Mouse (Mus musculus) limb, embryonic 15.5 days (tissue): ENCODE results near the gene Ksr1. TPM values are rescaled to one million over a fixed set of nuclear protein-coding genes. Genes with fewer than 3 reads are reported as not detected.
A peak's percentile ranks its signal among the peaks of the same experiment; 100 is the strongest.

Experiments used
- ATAC-seq: fragments of 200-750 bp; cut with Nextera tagmentation; 2 replicates; pipeline ENCODE4 v1.8.0; 2017; ENCODE audit warnings: low read depth, moderate TSS enrichment; ENCODE audit not compliant: insufficient number of reproducible peaks, low FRiP score, low TSS enrichment
- H3K27ac ChIP-seq: fragments of 300-500 bp; sonication (generic); 2 replicates; pipeline ENCODE4 v1.5.1; 2015; ENCODE audit warnings: moderate library complexity, mild to moderate bottlenecking, inconsistent platforms
- H3K27me3 ChIP-seq: fragments of 300-500 bp; sonication (generic); 2 replicates; pipeline ENCODE4 v1.6.1; 2015; ENCODE audit warnings: inconsistent platforms
- H3K36me3 ChIP-seq: fragments of 300-500 bp; sonication (generic); 2 replicates; pipeline ENCODE4 v1.6.1; 2015; ENCODE audit warnings: inconsistent platforms
- H3K4me1 ChIP-seq: fragments of 300-500 bp; sonication (generic); 2 replicates; pipeline ENCODE4 v1.6.1; 2015; ENCODE audit warnings: inconsistent platforms
- H3K4me2 ChIP-seq: fragments of 300-500 bp; sonication (generic); 2 replicates; pipeline ENCODE4 v1.6.1; 2015; ENCODE audit warnings: mild to moderate bottlenecking, inconsistent platforms
- H3K4me3 ChIP-seq: fragments of 300-500 bp; sonication (generic); 2 replicates; pipeline ENCODE4 v1.5.1; 2015; ENCODE audit warnings: mild to moderate bottlenecking, inconsistent platforms
- H3K9ac ChIP-seq: fragments of 300-500 bp; sonication (generic); 2 replicates; pipeline ENCODE4 v1.6.1; 2015; ENCODE audit warnings: inconsistent platforms
- H3K9me3 ChIP-seq: fragments of 300-500 bp; sonication (generic); 2 replicates; pipeline ENCODE4 v1.6.1; 2016; ENCODE audit warnings: inconsistent platforms
- WGBS: fragments of 180-500 bp; shearing (Covaris S2); methylation state at CpG from one replicate; pipeline ENCODE4 v1.1.7; 2015; 5-methylcytosine and 5-hydroxymethylcytosine counted together
- polyA plus RNA-seq: library from polyadenylated mRNA; unstranded; fragments of >200 nt; fragmentation: Nextera tagmentation; extraction: Ambion mirVana; gene quantifications from 2 replicates; pipeline ENCODE4 v1.2.1, GENCODE M21; 2015

Gene Ksr1
- polyA plus RNA-seq, 1 experiment from 2014 or later: 4.0 TPM

DNA sequence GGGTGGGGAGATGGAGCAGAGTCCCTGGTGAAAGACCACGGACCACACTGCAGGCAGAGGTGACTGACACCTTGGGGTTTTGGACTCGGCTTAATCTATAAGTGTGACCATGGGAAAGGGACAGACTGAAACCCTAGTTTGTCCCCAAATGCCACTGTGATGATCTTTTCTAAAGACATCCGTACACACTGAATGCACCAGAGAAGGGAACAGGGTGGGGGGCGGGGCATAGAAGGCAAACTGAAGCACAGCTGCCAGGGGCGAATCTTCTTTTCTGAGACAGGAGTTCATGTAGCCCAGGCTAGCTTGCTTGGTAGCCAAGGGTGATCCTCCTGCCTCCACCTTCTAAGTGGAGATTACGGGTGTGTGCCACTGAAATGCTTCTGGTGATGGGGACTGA, 122.5 kb downstream of the Ksr1 start:
- Histone ChIP-seq H3K27ac (peak overlapping the region; percentile 44), H3K9ac (no peak overlapping the region), H3K4me2 (no peak overlapping the region), H3K4me3 (no peak overlapping the region), H3K27me3 (no peaks in the 10 kb centered on the region), H3K36me3 (peaks cover 59% of the 10 kb centered on the region), H3K4me1 (peaks cover 8% of the 10 kb centered on the region), H3K9me3 (no peaks in the 10 kb centered on the region)
- ATAC-seq: no peak
- WGBS: 63% methylated on average over 6 of the region's 6 CpGs

DNA sequence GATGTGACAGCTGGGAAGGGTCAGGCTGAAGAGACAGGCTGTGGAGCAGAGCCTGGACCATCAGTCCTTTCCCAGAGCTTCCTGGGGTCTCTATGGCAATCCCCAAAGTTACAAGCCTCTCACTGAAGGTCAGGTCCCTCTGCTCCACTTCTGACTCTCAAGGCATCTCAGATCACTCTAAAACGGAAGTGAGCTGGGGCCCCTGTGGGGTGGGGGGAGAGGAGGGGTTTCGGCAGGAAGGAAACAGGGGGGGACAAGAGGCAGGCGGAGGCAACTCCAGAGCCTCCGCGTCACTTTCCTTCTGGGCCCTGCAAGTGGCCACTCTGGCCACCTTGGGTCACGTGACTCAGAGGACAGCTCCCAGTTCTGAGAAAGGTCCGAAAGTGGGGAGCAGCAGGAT, 122.9 kb downstream of the Ksr1 start:
- Histone ChIP-seq H3K9ac (no peak overlapping the region), H3K4me2 (no peak overlapping the region), H3K4me1 (peaks cover 8% of the 10 kb centered on the region), H3K4me3 (no peak overlapping the region), H3K36me3 (peaks cover 61% of the 10 kb centered on the region), H3K9me3 (no peaks in the 10 kb centered on the region), H3K27ac (peak overlapping the region; percentile 44), H3K27me3 (no peaks in the 10 kb centered on the region)
- WGBS: 18% methylated on average over 7 of the region's 7 CpGs
- no peak for ATAC-seq

DNA sequence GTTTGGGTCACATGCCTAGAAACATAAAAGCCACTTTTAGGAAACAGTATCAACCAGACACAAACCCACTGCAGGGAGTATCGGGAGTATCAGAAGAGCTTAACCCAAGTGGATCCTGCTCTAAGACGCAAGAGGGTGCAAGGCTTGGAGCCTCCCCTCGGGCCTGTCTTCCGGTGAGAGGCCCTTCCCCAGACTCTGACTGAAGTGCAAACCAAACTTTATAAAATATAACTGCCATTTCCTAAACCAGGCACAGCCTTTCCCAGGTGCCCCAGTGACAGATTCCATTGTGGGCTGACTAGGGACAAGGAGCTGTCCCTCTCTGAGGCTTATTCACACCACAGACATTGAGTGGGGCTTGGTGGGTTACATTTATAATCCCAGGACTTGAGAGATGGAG, 123.4 kb downstream of the Ksr1 start:
- H3K9ac ChIP-seq: no peak overlapping the region
- H3K27me3 ChIP-seq: no peaks in the 10 kb centered on the region
- no peaks in the 10 kb centered on the region for H3K9me3 ChIP-seq
- H3K4me1 ChIP-seq: peaks cover 8% of the 10 kb centered on the region
- no peak overlapping the region for H3K4me3 ChIP-seq
- WGBS: 66% methylated on average over 4 of the region's 4 CpGs
- H3K36me3 ChIP-seq: peaks cover 62% of the 10 kb centered on the region
- peak overlapping the region; percentile 44 for H3K27ac ChIP-seq
- no peak overlapping the region for H3K4me2 ChIP-seq
- no peak for ATAC-seq

DNA sequence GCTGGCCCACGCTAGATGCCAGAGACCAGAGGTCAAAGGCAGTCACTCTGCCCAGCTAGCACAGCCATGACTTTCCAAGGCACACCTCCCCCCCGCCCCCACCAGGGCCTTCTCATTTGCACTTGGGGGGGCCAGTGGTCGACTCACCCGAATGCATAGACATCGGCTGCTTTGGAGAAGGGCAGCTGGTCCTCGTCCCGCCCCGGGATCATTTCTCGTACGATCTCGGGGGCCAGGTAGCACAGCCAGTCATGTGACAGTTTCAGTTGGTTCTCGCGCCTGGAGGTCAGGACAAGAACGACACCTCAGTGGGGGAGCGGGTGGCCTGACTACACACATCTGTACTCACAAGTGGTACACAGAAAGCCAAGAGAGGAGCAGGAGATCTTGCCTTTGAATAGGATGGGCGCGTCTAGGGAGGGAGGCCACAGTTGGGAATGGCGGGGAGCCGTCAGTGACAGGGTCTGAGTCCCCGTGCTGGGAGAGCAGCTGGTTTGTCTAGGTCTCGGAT, 125.6 kb downstream of the Ksr1 start:
- no peak for ATAC-seq
- WGBS: 82% methylated on average over 21 of the region's 21 CpGs
- no peaks in the 10 kb centered on the region for H3K9me3 ChIP-seq
- no peaks in the 10 kb centered on the region for H3K27me3 ChIP-seq
- H3K4me2 ChIP-seq: no peak overlapping the region
- no peak overlapping the region for H3K27ac ChIP-seq
- H3K4me3 ChIP-seq: no peak overlapping the region
- H3K4me1 ChIP-seq: peaks cover 17% of the 10 kb centered on the region
- H3K9ac ChIP-seq: no peak overlapping the region
- peaks cover 63% of the 10 kb centered on the region for H3K36me3 ChIP-seq

DNA sequence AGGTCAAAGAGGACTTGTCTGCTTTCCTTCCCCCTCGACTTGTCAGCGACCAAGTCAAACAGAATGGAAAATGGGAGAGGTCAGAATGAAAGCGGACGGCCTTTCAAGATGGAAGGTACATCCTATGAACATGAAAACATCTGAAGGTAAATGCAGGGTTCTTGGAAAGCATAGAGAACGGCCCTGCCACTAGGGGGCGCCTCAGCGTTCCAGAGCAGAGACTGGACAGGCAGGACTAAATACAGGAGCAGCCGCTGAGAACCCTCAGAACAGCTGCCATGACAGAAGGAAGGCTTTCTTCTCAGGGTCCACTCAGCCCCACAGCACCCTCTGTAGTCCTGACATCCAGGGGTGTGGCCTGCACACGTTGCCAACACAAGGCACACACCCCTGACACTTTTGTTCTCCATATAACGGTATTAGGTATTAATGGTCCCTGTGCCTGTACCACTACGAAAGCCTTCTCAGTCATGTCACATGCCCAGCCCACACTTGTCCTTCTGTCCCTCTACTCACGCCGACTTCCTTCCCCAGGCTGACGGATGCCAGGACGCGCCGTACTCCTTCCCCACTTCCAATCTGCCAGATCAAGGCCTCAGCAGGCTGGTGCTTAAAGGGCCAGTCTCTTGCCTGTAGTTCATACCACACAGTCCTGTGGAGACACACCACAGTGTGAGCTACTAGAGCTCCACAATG, 126.2 kb downstream of the Ksr1 start:
- Histone ChIP-seq H3K9me3 (no peaks in the 10 kb centered on the region), H3K9ac (no peak overlapping the region), H3K4me2 (no peak overlapping the region), H3K36me3 (peaks cover 58% of the 10 kb centered on the region), H3K4me3 (no peak overlapping the region), H3K27ac (no peak overlapping the region), H3K27me3 (no peaks in the 10 kb centered on the region), H3K4me1 (peaks cover 20% of the 10 kb centered on the region)
- WGBS: 82% methylated on average over 17 of the region's 17 CpGs
- ATAC-seq: no peak

DNA sequence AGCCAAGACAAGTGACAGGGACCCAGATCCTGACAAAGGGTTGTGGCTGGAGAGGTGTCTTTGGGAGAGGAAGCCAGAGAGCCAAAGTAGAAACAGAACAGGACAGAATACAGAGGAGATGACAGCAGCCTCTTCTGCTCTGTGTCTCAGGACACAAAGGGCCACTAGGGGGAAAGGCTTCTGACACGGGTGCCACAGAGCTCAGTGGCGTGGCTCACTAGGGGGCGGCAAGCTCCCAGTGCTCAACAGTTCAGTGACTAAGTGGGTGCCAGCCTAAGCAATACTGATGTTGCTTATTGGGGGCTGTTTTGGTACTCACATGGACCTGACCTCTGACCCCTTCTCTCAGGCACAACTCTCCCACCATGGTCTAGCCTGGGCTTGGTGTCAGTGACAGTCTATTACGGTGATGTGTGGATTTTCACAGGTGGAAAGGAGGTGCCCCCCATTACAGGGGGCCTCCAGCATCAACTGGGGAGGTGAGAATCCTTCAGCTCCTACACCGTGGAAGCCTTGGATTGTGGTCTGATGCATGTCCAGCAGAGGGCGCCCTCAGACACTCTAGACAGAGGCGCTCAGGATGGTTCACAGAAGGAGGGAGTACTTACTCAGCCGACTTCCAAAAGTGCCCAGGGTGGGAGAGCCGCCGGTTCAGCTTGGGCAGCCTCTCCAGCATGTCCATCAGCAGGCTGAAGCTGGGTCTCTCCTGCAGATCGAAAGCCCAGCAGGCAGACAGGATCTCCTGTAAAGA, 127.1 kb downstream of the Ksr1 start:
- H3K36me3 ChIP-seq: peaks cover 57% of the 10 kb centered on the region
- no peaks in the 10 kb centered on the region for H3K27me3 ChIP-seq
- ATAC-seq: no peak
- H3K4me1 ChIP-seq: peaks cover 29% of the 10 kb centered on the region
- WGBS: 49% methylated on average over 11 of the region's 11 CpGs
- H3K4me3 ChIP-seq: no peak overlapping the region
- H3K4me2 ChIP-seq: no peak overlapping the region
- H3K9me3 ChIP-seq: no peaks in the 10 kb centered on the region
- no peak overlapping the region for H3K27ac ChIP-seq
- H3K9ac ChIP-seq: no peak overlapping the region

DNA sequence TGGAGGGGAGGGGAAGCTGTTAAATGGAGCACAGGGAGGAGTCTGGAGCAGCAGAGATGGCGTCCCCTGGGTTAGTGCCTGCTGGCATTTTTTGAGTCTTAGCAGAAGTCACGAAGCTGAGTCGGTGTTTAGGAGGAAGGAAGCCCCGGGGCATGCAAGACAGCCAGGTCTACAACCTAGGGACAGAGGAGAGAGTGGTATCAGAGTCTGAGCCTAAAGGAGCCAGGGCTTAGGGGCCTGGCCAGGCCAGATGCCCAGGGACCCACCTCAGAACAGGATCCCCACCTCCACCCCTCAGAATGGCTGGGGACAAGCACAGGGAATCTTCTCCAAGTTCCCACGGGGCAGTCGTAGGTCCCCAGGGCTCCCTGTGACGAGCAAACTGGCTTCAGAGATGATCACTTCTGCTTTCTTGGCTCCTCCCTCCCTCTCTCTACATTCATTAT, 129.0 kb downstream of the Ksr1 start:
- Histone ChIP-seq H3K9me3 (no peaks in the 10 kb centered on the region), H3K27ac (no peak overlapping the region), H3K36me3 (peaks cover 56% of the 10 kb centered on the region), H3K4me2 (no peak overlapping the region), H3K27me3 (no peaks in the 10 kb centered on the region), H3K4me3 (no peak overlapping the region), H3K9ac (no peak overlapping the region), H3K4me1 (peaks cover 22% of the 10 kb centered on the region)
- WGBS: 68% methylated on average over 7 of the region's 7 CpGs
- ATAC-seq: no peak

DNA sequence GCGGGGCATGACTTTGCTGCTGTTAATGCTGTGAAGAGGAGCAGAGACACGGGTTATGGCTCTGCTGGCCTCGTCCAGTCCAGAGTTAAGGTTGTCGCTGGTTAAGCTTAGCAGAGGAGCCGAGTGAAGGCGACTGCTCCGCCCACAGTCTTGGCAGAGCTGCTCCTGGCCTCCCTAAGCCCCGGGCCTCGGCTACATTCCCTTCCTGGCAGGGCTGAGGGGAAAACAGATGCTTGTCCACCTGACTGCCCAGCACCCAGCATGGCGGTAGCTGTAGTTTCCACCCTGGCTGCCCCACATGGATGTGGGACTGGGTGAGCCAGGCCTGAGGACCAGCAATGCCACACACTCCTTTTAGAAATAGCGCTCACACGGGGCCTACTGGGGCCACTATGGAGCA, 130.0 kb downstream of the Ksr1 start:
- peaks cover 50% of the 10 kb centered on the region for H3K36me3 ChIP-seq
- H3K27me3 ChIP-seq: no peaks in the 10 kb centered on the region
- no peak overlapping the region for H3K9ac ChIP-seq
- H3K4me1 ChIP-seq: peaks cover 22% of the 10 kb centered on the region
- no peak overlapping the region for H3K27ac ChIP-seq
- H3K4me2 ChIP-seq: no peak overlapping the region
- H3K4me3 ChIP-seq: no peak overlapping the region
- 45% methylated on average over 12 of the region's 12 CpGs for WGBS
- no peak for ATAC-seq
- H3K9me3 ChIP-seq: no peaks in the 10 kb centered on the region

DNA sequence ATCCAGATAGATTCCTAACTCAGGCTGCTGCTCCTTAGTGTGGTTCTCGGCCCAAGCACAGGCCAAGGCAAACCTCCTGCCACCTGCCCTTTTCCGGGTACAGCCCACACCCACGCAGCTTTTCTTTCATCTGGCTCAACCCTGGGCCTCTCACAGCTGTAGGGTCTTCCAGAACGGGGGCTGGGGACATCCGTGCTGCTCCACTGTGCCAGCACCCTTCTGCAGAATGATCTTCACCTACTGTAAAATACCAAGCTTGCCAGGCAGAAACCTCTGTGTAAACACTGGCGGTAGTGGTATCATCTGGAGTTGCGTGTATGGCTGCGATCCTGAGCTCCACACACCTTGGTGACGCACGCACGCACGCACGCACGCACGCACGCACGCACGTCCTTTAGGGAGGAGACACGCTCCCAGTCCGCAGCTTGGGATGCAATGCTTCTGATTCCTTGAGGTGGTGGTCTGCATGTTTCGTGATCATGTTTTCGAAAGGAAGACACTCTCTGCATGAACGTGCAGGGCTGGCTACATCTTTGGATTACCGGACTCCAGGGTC, 130.5 kb downstream of the Ksr1 start:
- Histone ChIP-seq H3K4me3 (no peak overlapping the region), H3K27ac (no peak overlapping the region), H3K9ac (no peak overlapping the region; the same call in 1 of the 2 replicates), H3K4me2 (no peak overlapping the region), H3K36me3 (peaks cover 49% of the 10 kb centered on the region), H3K9me3 (no peaks in the 10 kb centered on the region), H3K27me3 (no peaks in the 10 kb centered on the region), H3K4me1 (peaks cover 22% of the 10 kb centered on the region)
- WGBS: 86% methylated on average over 24 of the region's 24 CpGs
- ATAC-seq: no peak

DNA sequence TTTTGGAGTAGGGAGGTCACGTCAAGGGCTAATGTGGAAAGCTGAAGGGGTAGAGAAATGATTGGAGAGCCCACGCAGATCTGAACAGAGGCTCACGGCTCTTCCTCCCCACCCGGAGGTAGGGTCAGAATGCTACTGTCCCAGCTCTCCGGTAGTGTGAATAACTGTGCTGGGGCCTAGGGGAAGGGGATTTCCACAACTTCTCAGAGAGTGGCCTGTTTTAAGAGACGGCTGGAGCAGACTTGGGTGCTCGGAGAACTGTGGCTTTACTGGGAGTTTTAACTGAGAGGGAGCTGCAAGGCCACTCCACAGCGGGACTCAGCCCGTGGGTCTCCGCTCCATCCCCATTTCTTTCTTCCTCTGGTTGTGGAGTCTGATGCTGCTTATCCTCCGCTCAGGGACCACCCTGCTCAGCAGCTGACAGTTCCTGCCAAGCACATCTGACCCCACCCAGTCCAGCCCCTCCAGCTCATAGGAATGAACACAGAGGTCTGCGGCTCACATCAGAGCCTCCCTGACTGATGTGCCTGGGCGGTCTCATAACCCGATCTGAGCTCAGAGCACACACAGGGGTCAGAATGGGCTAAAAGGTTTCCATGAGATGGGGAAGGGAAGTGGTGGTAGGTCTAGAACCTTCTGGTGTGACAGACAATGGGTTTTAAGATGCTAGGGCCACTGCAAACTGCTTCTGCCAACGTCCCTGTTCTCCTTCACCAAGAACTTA, 131.4 kb downstream of the Ksr1 start:
- no peak overlapping the region for H3K9ac ChIP-seq
- H3K4me2 ChIP-seq: no peak overlapping the region

DNA sequence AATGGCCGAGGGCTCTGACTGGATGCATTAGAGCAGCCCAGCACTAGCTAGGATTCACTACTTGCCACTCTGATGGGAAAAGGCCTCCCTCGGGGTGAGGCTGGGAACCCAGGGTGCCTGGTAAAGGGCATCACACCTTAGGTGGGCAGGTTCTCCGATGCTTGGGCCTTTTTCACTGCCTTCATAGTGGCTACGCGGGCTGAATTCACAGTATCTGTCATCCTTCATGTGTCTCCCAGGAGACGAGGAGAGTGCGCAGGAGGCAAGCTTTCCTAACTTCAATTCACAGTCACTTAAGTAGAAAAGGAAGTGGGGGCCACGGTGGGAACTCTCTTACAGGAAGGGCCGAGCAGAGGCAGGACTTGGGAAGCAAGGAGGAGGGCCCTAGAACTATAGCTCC, 132.4 kb downstream of the Ksr1 start:
- Histone ChIP-seq H3K9ac (no peak overlapping the region), H3K9me3 (no peaks in the 10 kb centered on the region), H3K36me3 (peaks cover 30% of the 10 kb centered on the region), H3K4me1 (peaks cover 22% of the 10 kb centered on the region), H3K4me3 (no peak overlapping the region), H3K27ac (0 out of 2 replicates have a peak overlapping the region, but pooled peaks have one; percentile 30), H3K4me2 (no peak overlapping the region), H3K27me3 (no peaks in the 10 kb centered on the region)
- 72% methylated on average over 9 of the region's 9 CpGs for WGBS
- no peak for ATAC-seq

More for the DNA sequence above, 131.4 kb downstream of the Ksr1 start:
- no peak overlapping the region for H3K4me3 ChIP-seq
- peaks cover 22% of the 10 kb centered on the region for H3K4me1 ChIP-seq
- H3K27me3 ChIP-seq: no peaks in the 10 kb centered on the region
- 72% methylated on average over 15 of the region's 15 CpGs for WGBS
- ATAC-seq: no peak
- H3K36me3 ChIP-seq: peaks cover 39% of the 10 kb centered on the region
- H3K27ac ChIP-seq: peak overlapping the region; percentile 30; the same call in 1 of the 2 replicates
- no peaks in the 10 kb centered on the region for H3K9me3 ChIP-seq
